Comparison of ENCODE assay signal across 9 mouse cellular contexts in the genomic region with DNA sequence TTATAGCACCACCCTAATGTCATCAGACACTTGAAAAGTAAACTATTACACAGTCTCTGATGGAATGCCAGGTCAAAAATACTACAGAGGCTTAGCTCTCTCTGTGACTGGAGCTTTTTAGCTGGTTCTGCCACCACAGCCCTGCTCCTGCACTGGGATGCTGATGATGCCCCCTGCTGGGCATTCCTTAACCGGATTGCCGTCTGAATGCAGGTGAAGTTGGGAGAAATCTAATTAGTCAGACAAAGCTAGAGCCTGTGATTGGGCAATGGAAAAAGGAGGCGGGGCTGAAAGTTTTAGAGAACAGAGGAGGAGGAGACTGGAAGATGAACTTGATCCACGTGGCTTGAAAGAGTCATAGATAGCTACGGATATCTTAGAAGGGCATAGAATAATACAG. TPM values are rescaled to one million over a fixed set of nuclear protein-coding genes. Genes with fewer than 3 reads are reported as not detected.
DNase-seq lines count a peak whose midpoint lies in the region; ATAC-seq and TF ChIP-seq lines count a peak whose summit lies in the region.
"Had no signal": no experiment of that assay in that cellular context is flagged by ENCODE, and none has a peak within 500 bp of the region (broad histone marks: within the 10 kb centered on the region; RNA-seq: fewer than 3 reads in every experiment).

No protein-coding gene starts in this region.

- H3K4me2 ChIP-seq in forebrain, embryonic 11.5 days (ENCODE audit: low read depth, low read length, severe bottlenecking): no peak overlapping the region
- H3K4me2 ChIP-seq in forebrain, embryonic 15.5 days (replicated peaks): no peak overlapping the region
- no peak overlapping the region for H3K4me2 ChIP-seq in kidney, embryonic 14.5 days (replicated peaks; ENCODE audit: low read depth, low read length)

- peak; percentile 53; the same call in 1 of the 2 replicates for TF ChIP-seq CTCF in bone marrow, adult 2 months (IDR thresholded peaks at IDR 0.05; ENCODE audit: control insufficient read depth, insufficient read depth, low read length)
- peak; percentile 44; the same call in 1 of the 2 replicates for TF ChIP-seq CTCF in testis, adult 2 months (IDR thresholded peaks at IDR 0.05; ENCODE audit: control insufficient read depth, insufficient read depth, insufficient replicate concordance, low read depth, low read length)

- no peaks in the 10 kb centered on the region for H3K27me3 ChIP-seq in forebrain, embryonic 11.5 days (ENCODE audit: control insufficient read depth, insufficient read depth, low read length)
- no peaks in the 10 kb centered on the region for H3K27me3 ChIP-seq in forebrain, embryonic 15.5 days
- H3K27me3 ChIP-seq in kidney, embryonic 14.5 days (ENCODE audit: control insufficient read depth, insufficient read depth, low read length): no peaks in the 10 kb centered on the region
- H3K27me3 ChIP-seq in testis, adult 2 months (ENCODE audit: control insufficient read depth, insufficient read depth, low read length): no peaks in the 10 kb centered on the region

- DNase-seq in forebrain, embryonic 11.5 days (ENCODE audit: low spot score): peak; percentile 72
- DNase-seq in CD4-positive, CD25-positive, alpha-beta regulatory T cell, adult 2 months (ENCODE audit: low read depth, low spot score): peak; percentile 76
- peak; percentile 65 for DNase-seq in lung, postnatal 14 days

- H3K4me3 ChIP-seq in forebrain, embryonic 11.5 days (ENCODE audit: low read depth, low read length): no peak overlapping the region
- no peak overlapping the region for H3K4me3 ChIP-seq in forebrain, embryonic 15.5 days
- no peak overlapping the region for H3K4me3 ChIP-seq in bone marrow, adult 2 months (replicated peaks; ENCODE audit: control insufficient read depth, low read depth, low read length)
- H3K4me3 ChIP-seq in kidney, embryonic 14.5 days (ENCODE audit: low read length): no peak overlapping the region
- no peak overlapping the region for H3K4me3 ChIP-seq in testis, adult 2 months (ENCODE audit: control insufficient read depth, low read depth, low read length)

- no peaks in the 10 kb centered on the region for H3K36me3 ChIP-seq in forebrain, embryonic 11.5 days (ENCODE audit: control insufficient read depth, insufficient read depth, low read length)
- H3K36me3 ChIP-seq in forebrain, embryonic 15.5 days: no peaks in the 10 kb centered on the region
- H3K36me3 ChIP-seq in kidney, embryonic 14.5 days (ENCODE audit: control insufficient read depth, insufficient read depth, low read length): no peaks in the 10 kb centered on the region
- no peaks in the 10 kb centered on the region for H3K36me3 ChIP-seq in testis, adult 2 months (ENCODE audit: control insufficient read depth, insufficient read depth, low read length)

- no peak overlapping the region for H3K27ac ChIP-seq in forebrain, embryonic 11.5 days (ENCODE audit: low read depth, low read length)
- H3K27ac ChIP-seq in forebrain, embryonic 15.5 days (replicated peaks): no peak overlapping the region
- no peak overlapping the region for H3K27ac ChIP-seq in bone marrow, adult 2 months (ENCODE audit: control insufficient read depth, insufficient read depth, low read depth, low read length, poor library complexity)
- no peak overlapping the region for H3K27ac ChIP-seq in kidney, embryonic 14.5 days (ENCODE audit: low read depth, low read length)
- H3K27ac ChIP-seq in testis, adult 2 months (ENCODE audit: control insufficient read depth, insufficient read depth, low read depth, low read length): no peak overlapping the region

- 11% methylated on average over 5 of the region's 5 CpGs for WGBS in forebrain, embryonic 11.5 days
- WGBS in forebrain, embryonic 15.5 days: 8% methylated on average over 5 of the region's 5 CpGs
- 12% methylated on average over 5 of the region's 5 CpGs for WGBS in bone marrow, adult 2 months
- WGBS in kidney, embryonic 14.5 days: 19% methylated on average over 5 of the region's 5 CpGs

- H3K4me1 ChIP-seq in forebrain, embryonic 11.5 days (replicated peaks; ENCODE audit: control insufficient read depth, insufficient read depth, low read length): no peaks in the 10 kb centered on the region
- H3K4me1 ChIP-seq in forebrain, embryonic 15.5 days: no peaks in the 10 kb centered on the region
- H3K4me1 ChIP-seq in bone marrow, adult 2 months (ENCODE audit: control insufficient read depth, insufficient read depth, low read length): no peaks in the 10 kb centered on the region
- H3K4me1 ChIP-seq in kidney, embryonic 14.5 days (ENCODE audit: control insufficient read depth, insufficient read depth, low read length): no peaks in the 10 kb centered on the region
- no peaks in the 10 kb centered on the region for H3K4me1 ChIP-seq in testis, adult 2 months (ENCODE audit: control insufficient read depth, insufficient read depth, low read length)

- H3K9ac ChIP-seq in forebrain, embryonic 11.5 days (ENCODE audit: low read length): no peak overlapping the region
- H3K9ac ChIP-seq in forebrain, embryonic 15.5 days (replicated peaks): no peak overlapping the region
- H3K9ac ChIP-seq in kidney, embryonic 14.5 days (ENCODE audit: low read depth, low read length): no peak overlapping the region

- no peaks in the 10 kb centered on the region for H3K9me3 ChIP-seq in forebrain, embryonic 11.5 days (ENCODE audit: control insufficient read depth, low read length)
- H3K9me3 ChIP-seq in forebrain, embryonic 15.5 days: no peaks in the 10 kb centered on the region
- no peaks in the 10 kb centered on the region for H3K9me3 ChIP-seq in kidney, embryonic 14.5 days (ENCODE audit: control insufficient read depth, low read length)

- no peak for TF ChIP-seq POLR2A in bone marrow, adult 2 months (IDR thresholded peaks at IDR 0.05; ENCODE audit: borderline replicate concordance, control insufficient read depth, low read depth, low read length)
- no peak for TF ChIP-seq POLR2A in testis, adult 2 months (IDR thresholded peaks at IDR 0.05; ENCODE audit: control insufficient read depth, low read depth, low read length)

- ATAC-seq in forebrain, embryonic 11.5 days (replicated peaks; ENCODE audit: low FRiP score): peak; percentile 80
- no peak for ATAC-seq in forebrain, embryonic 15.5 days (replicated peaks)
- ATAC-seq in granulocyte monocyte progenitor cell, adult 5-6 weeks (replicated peaks; ENCODE audit: poor library complexity, severe bottlenecking): peak; percentile 98
- ATAC-seq in kidney, embryonic 14.5 days (ENCODE audit: low FRiP score, low TSS enrichment): peak; percentile 85

RNA-seq across cellular contexts. Expression of a gene that starts 13.7 kb away (rescaled TPM):
- polyA plus RNA-seq in forebrain, embryonic 11.5 days (2014; fragmentation: Nextera tagmentation; extraction: Ambion mirVana): 1.3 and 2.0 TPM in 2 replicates
- 2.3 and 2.5 TPM in 2 replicates for polyA plus RNA-seq in forebrain, embryonic 15.5 days (2015; fragmentation: Nextera tagmentation; extraction: Ambion mirVana)
- polyA plus RNA-seq in bone marrow, adult 2 months (2011; ENCODE audit: insufficient read depth, insufficient read length, low replicate concordance, missing spikeins): not detected in 2 replicates
- not detected in 2 replicates for total RNA-seq in granulocyte monocyte progenitor cell, adult 5-6 weeks (2014; fragmentation: Nextera tagmentation)
- not detected in 2 replicates for total RNA-seq in granulocyte monocyte progenitor cell, adult 5-6 weeks (2017)
- 0.39 TPM in 1 of 2 replicates, not detected in the other for polyA plus RNA-seq in kidney, embryonic 14.5 days (2014; fragmentation: Nextera tagmentation; extraction: Ambion mirVana)
- polyA plus RNA-seq in testis, adult 2 months (2012; rRNA removed): not detected in 2 replicates
- polyA plus RNA-seq: lung, embryonic 16.5 days had no signal

RNA-seq across cellular contexts. Expression of a gene that starts 20.0 kb away (rescaled TPM):
- polyA plus RNA-seq in forebrain, embryonic 11.5 days (2014; fragmentation: Nextera tagmentation; extraction: Ambion mirVana): 0.36 and 0.63 TPM in 2 replicates
- polyA plus RNA-seq in forebrain, embryonic 15.5 days (2015; fragmentation: Nextera tagmentation; extraction: Ambion mirVana): 1.2 and 1.6 TPM in 2 replicates
- not detected in 2 replicates for polyA plus RNA-seq in bone marrow, adult 2 months (2011; ENCODE audit: insufficient read depth, insufficient read length, low replicate concordance, missing spikeins)
- not detected in 2 replicates for total RNA-seq in granulocyte monocyte progenitor cell, adult 5-6 weeks (2014; fragmentation: Nextera tagmentation)
- not detected in 2 replicates for total RNA-seq in granulocyte monocyte progenitor cell, adult 5-6 weeks (2017)
- polyA plus RNA-seq in kidney, embryonic 14.5 days (2014; fragmentation: Nextera tagmentation; extraction: Ambion mirVana): 0.36 and 0.45 TPM in 2 replicates
- not detected in 2 replicates for polyA plus RNA-seq in testis, adult 2 months (2012; rRNA removed)
- polyA plus RNA-seq: lung, embryonic 16.5 days had no signal

RNA-seq across cellular contexts. Expression of a gene that starts 41.5 kb away (rescaled TPM):
- 24.3 and 24.9 TPM in 2 replicates for polyA plus RNA-seq in forebrain, embryonic 11.5 days (2014; fragmentation: Nextera tagmentation; extraction: Ambion mirVana)
- polyA plus RNA-seq in forebrain, embryonic 15.5 days (2015; fragmentation: Nextera tagmentation; extraction: Ambion mirVana): 14.4 TPM in 2 replicates
- 7.6 and 11.6 TPM in 2 replicates for polyA plus RNA-seq in bone marrow, adult 2 months (2011; ENCODE audit: insufficient read depth, insufficient read length, low replicate concordance, missing spikeins)
- total RNA-seq in granulocyte monocyte progenitor cell, adult 5-6 weeks (2014; fragmentation: Nextera tagmentation): 25.8 and 27.1 TPM in 2 replicates
- total RNA-seq in granulocyte monocyte progenitor cell, adult 5-6 weeks (2017): 27.6 and 28.0 TPM in 2 replicates
- polyA plus RNA-seq in kidney, embryonic 14.5 days (2014; fragmentation: Nextera tagmentation; extraction: Ambion mirVana): 17.0 and 31.0 TPM in 2 replicates
- polyA plus RNA-seq in testis, adult 2 months (2012; rRNA removed): 10.6 and 12.1 TPM in 2 replicates

RNA-seq across cellular contexts. Expression of a gene that starts 43.1 kb away (rescaled TPM):
- not detected in 2 replicates for polyA plus RNA-seq in forebrain, embryonic 11.5 days (2014; fragmentation: Nextera tagmentation; extraction: Ambion mirVana)
- polyA plus RNA-seq in forebrain, embryonic 15.5 days (2015; fragmentation: Nextera tagmentation; extraction: Ambion mirVana): not detected in 2 replicates
- 0.60 TPM in 1 of 2 replicates, not detected in the other for polyA plus RNA-seq in bone marrow, adult 2 months (2011; ENCODE audit: insufficient read depth, insufficient read length, low replicate concordance, missing spikeins)
- not detected in 2 replicates for total RNA-seq in granulocyte monocyte progenitor cell, adult 5-6 weeks (2014; fragmentation: Nextera tagmentation)
- not detected in 2 replicates for total RNA-seq in granulocyte monocyte progenitor cell, adult 5-6 weeks (2017)
- polyA plus RNA-seq in kidney, embryonic 14.5 days (2014; fragmentation: Nextera tagmentation; extraction: Ambion mirVana): not detected in 2 replicates
- 0.23 and 0.35 TPM in 2 replicates for polyA plus RNA-seq in testis, adult 2 months (2012; rRNA removed)
- polyA plus RNA-seq: lung, embryonic 16.5 days had no signal

RNA-seq across cellular contexts. Expression of a gene that starts 46.6 kb away (rescaled TPM):
- 0.20 and 1.1 TPM in 2 replicates for polyA plus RNA-seq in forebrain, embryonic 11.5 days (2014; fragmentation: Nextera tagmentation; extraction: Ambion mirVana)
- 0.42 and 0.69 TPM in 2 replicates for polyA plus RNA-seq in forebrain, embryonic 15.5 days (2015; fragmentation: Nextera tagmentation; extraction: Ambion mirVana)
- not detected in 2 replicates for polyA plus RNA-seq in bone marrow, adult 2 months (2011; ENCODE audit: insufficient read depth, insufficient read length, low replicate concordance, missing spikeins)
- not detected in 2 replicates for total RNA-seq in granulocyte monocyte progenitor cell, adult 5-6 weeks (2014; fragmentation: Nextera tagmentation)
- not detected in 2 replicates for total RNA-seq in granulocyte monocyte progenitor cell, adult 5-6 weeks (2017)
- polyA plus RNA-seq in kidney, embryonic 14.5 days (2014; fragmentation: Nextera tagmentation; extraction: Ambion mirVana): 1.4 and 1.9 TPM in 2 replicates
- polyA plus RNA-seq in testis, adult 2 months (2012; rRNA removed): 0.26 and 0.31 TPM in 2 replicates
